14 mouse cellular contexts compared by ENCODE assay signal in genomic region chr2:72094446-72094845, GRCm38 (mm10).
DNase-seq lines count a peak whose midpoint lies in the region; ATAC-seq and TF ChIP-seq lines count a peak whose summit lies in the region.
"Had no signal": no experiment of that assay in that cellular context is flagged by ENCODE, and none has a peak within 500 bp of the region (broad histone marks: within the 10 kb centered on the region; RNA-seq: fewer than 3 reads in every experiment).

No protein-coding gene starts in this region.

- H3K27me3 ChIP-seq in heart, adult 2 months (ENCODE audit: control insufficient read depth, insufficient read depth, low read length): no peaks in the 10 kb centered on the region
- H3K27me3 ChIP-seq in intestine, embryonic 15.5 days (replicated peaks): no peaks in the 10 kb centered on the region
- H3K27me3 ChIP-seq: embryonic facial prominence, embryonic 12.5 days had no signal

- H3K4me1 ChIP-seq in heart, adult 2 months (ENCODE audit: control insufficient read depth, insufficient read depth, low read length): peaks cover 4% of the 10 kb centered on the region
- H3K4me1 ChIP-seq in intestine, embryonic 15.5 days (replicated peaks): peaks cover 6% of the 10 kb centered on the region; the same call in 1 of the 2 replicates

- no peak for TF ChIP-seq POLR2A in heart, adult 2 months (IDR thresholded peaks at IDR 0.05; ENCODE audit: insufficient read depth, low read depth, low read length)

- peak overlapping the region; percentile 68 for H3K27ac ChIP-seq in heart, adult 2 months
- peak overlapping the region; percentile 66; the same call in 1 of the 2 replicates for H3K27ac ChIP-seq in intestine, embryonic 15.5 days
- H3K27ac ChIP-seq: embryonic facial prominence, embryonic 12.5 days; heart, embryonic 10.5 days had no signal

- ATAC-seq in intestine, embryonic 15.5 days: peak; percentile 59; the same call in 1 of the 2 replicates
- ATAC-seq: hindbrain, embryonic 16.5 days; midbrain, embryonic 16.5 days had no signal

- no peaks in the 10 kb centered on the region for H3K36me3 ChIP-seq in heart, adult 2 months (ENCODE audit: control insufficient read depth, insufficient read depth, low read length)
- no peaks in the 10 kb centered on the region for H3K36me3 ChIP-seq in intestine, embryonic 15.5 days
- H3K36me3 ChIP-seq: embryonic facial prominence, embryonic 12.5 days; heart, embryonic 10.5 days had no signal

- intact Hi-C loops in heart, adult 2 months (cut with DNase I): loop anchor here (2.0 to 5.0 kb wide), 4 partner anchors 24 to 118 kb away; no protein-coding TSS in a partner anchor
- intact Hi-C loops in heart, postnatal 25 days (cut with DNase I): loop anchor here (2.0 to 5.0 kb wide), 3 partner anchors 37 to 128 kb away; no protein-coding TSS in a partner anchor

- H3K4me2 ChIP-seq in intestine, embryonic 15.5 days (replicated peaks): no peak overlapping the region

- no peak for TF ChIP-seq CTCF in heart, adult 2 months (IDR thresholded peaks at IDR 0.05)

- DNase-seq in heart, adult 2 months: no peak
- DNase-seq in heart, postnatal 25 days (ENCODE audit: low spot score): no peak
- DNase-seq in kidney, postnatal 10 days: peak; percentile 38
- DNase-seq in kidney, adult 8-10 months: no peak
- peak; percentile 46 for DNase-seq in lung, postnatal 36 days
- no peak for DNase-seq in adrenal gland, postnatal 14 days
- DNase-seq in testis, postnatal 14 days (ENCODE audit: low spot score): no peak
- DNase-seq: cerebellum, postnatal 25 days; gastrocnemius, postnatal 10 days had no signal

- H3K4me3 ChIP-seq in heart, adult 2 months: no peak overlapping the region
- no peak overlapping the region for H3K4me3 ChIP-seq in intestine, embryonic 15.5 days (replicated peaks)
- H3K4me3 ChIP-seq: embryonic facial prominence, embryonic 12.5 days; heart, embryonic 10.5 days had no signal

- no peak overlapping the region for H3K9ac ChIP-seq in heart, adult 2 months (ENCODE audit: low read depth, low read length)
- H3K9ac ChIP-seq in intestine, embryonic 15.5 days: no peak overlapping the region; the same call in 1 of the 2 replicates
- H3K9ac ChIP-seq: embryonic facial prominence, embryonic 12.5 days had no signal

- TF ChIP-seq EP300 in heart, adult 2 months (IDR thresholded peaks at IDR 0.05; ENCODE audit: insufficient read depth, low read depth, low read length): no peak

- H3K79me2 ChIP-seq in heart, adult 2 months (replicated peaks; ENCODE audit: control insufficient read depth, insufficient read depth, low read length): no peaks in the 10 kb centered on the region

- no peaks in the 10 kb centered on the region for H3K9me3 ChIP-seq in intestine, embryonic 15.5 days
- H3K9me3 ChIP-seq: embryonic facial prominence, embryonic 12.5 days; heart, embryonic 10.5 days had no signal

- 42% methylated on average over 7 of the region's 7 CpGs for WGBS in heart, adult 2 months
- WGBS in intestine, embryonic 15.5 days: 51% methylated on average over 7 of the region's 7 CpGs

Comparison
In these comparisons a context has a peak if more than half of its experiments do, and no peak if none do; other contexts are left out.
1. DNase-seq: peak in kidney, postnatal 10 days (single experiment) and lung, postnatal 36 days (single experiment); none in heart, adult 2 months (0 of 2), heart, postnatal 25 days (single experiment), kidney, adult 8-10 months (0 of 2), adrenal gland, postnatal 14 days (single experiment) and testis, postnatal 14 days (single experiment).